Mouse (Mus musculus): Measurements from ENCODE around the gene Fyb.
A peak's percentile ranks its signal among the peaks of the same experiment; 100 is the strongest.
"Not testable (repeated sequence)": the region's sequence is repeated elsewhere in the genome, so short reads cannot be mapped to it uniquely, and the experiment has no call there.

The Fyb gene

DNA sequence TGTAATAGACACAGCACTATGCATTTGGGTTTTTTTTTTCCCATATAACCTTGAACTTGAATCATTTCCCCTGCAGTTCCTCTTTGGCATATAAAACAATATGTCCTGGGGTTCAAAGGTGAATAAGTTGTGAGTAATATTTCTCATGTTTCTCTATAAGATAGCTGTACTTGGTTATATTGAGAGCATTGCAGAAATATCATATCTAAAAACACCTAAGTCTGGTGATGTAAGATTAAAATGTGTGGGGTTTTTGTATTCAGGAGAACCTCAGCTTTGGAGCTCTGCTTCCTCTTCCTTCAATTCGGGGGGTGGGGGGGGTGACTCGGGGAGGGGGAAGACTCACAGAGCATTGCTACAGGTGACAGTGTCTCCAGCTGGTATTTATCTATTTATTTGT is 40.0 kb downstream of the Fyb start:
- DNase-seq = no peak

DNA sequence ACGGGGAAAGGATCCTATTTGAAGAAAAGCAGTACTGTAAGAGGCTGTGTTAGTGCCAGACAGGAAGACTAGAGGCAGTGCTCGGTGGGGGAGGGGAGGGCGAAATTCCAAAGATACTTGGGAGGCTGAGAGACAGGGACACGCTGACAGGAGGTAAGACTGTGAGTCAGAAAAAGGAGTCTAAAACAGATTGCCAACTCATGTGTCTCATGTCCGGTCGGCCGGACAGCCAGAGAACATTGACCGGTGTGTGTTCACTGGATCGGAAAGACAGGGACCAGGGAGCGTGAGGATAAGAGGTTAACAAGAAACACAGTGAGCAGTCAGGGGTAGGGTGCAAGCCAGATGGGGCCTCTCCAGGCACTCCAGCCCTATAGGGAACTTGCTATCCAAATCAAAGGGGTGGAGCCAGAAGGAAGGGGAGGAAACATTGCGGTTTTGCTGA is 42.3 kb downstream of the Fyb start:
- DNase-seq = peak; percentile 5 to 18

DNA sequence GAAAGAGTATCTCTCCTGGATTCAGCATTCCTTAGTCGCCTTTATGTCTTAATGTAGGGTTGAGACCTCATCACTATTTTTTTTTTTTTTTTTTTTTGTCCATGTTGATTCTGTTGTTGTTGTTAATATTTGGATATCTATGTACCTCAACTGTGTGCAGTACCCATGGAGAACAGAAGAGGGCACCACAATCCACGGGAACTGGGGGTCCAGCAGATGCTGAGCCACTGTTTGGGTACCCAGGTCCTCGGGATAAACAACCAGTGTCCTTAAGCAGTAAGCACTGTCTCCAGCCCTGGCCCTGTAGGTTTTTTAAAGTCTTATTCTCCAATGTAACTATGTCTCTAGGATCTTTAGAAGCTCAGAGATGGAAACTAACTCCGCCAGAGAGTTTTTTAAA is 43.2 kb downstream of the Fyb start:
- no peak for DNase-seq

DNA sequence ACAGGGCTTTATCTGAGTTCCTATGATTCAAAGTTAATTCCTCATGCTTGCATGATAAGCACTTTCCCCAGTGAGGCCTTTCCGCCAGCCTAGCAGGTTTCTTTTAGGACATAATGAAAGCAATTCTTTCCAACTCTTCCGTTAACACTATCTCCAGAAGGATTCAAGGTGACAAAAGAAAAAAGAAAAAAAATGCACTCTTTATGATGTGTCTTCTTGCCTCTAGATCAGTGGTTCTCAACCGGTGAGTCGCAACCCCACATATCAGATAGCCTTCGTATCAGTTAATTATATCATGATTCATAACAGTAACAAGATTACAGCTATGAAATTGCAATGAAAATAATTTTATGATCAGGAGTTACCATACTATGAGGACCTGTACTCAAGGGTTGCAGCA is 45.3 kb downstream of the Fyb start:
- DNase-seq = no peak

DNA sequence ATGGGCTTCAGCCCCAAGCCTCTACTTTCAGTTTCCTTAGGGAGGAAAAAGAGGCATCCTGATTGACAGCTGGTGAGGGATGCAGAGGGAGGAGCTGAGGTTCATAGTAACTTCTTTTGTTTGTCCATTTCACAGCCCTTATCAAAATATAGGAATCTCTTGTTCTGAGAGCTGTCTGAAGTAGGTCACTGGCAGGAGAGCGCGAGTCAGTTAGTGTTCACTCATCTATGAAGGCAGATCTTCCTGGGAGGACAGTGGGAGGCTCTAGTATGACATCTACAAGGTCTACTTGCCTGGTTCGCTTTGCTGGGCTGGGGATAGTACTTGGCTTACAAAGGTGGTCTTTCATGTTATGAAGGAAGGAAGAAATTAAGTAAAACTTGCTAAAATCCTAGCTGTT is 46.0 kb downstream of the Fyb start:
- no peak for DNase-seq

DNA sequence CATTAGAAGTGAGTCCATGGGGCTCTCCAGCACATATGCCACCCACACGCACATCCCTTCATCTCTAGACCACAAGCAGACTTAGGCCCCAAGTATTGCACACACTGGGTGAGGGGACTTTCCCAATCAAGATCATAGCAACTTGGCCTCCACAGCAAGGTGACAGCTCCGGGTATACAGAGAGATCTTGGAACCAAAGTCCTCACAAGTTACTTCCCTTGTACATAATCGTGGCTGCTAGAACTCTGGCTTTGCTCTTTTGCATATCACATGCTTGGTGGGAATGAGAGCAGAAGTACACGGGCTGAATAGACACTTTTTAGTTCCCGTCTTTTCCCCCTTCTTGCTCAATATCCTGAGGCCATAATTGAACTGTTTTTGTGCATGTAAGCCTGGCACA is 46.4 kb downstream of the Fyb start:
- no peak for DNase-seq

DNA sequence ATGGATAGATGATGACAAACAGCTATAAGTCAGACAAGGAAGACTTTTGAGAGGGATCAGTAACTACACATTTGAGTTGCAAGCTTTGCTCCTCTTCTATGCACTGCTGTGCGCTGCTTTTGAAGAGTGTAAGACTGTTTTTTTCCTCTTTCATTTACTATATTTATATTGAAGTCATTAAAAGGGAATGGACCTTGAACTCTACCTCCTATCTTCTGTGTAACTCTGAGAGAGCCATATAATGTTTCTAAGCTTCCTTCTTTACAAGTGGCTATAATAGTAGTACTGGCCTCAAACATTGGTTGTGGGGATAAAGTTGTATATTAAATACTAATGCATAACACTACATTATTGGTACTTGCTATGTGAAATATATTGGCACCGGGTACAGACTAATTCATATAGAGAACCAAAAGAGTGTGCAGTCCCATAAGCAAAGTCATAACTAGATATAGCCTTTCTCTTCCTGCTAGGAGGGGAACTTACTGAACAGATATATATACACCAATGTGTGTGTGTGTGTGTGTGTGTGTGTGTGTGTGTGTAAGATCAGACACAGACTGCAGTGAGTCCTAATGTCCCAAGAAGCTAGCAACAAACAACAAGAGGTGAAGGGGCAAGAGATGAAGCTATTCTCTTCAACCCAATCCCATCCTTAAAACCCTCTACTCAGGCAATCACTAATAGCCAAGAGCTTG is 47.7 kb downstream of the Fyb start:
- DNase-seq = no peak

DNA sequence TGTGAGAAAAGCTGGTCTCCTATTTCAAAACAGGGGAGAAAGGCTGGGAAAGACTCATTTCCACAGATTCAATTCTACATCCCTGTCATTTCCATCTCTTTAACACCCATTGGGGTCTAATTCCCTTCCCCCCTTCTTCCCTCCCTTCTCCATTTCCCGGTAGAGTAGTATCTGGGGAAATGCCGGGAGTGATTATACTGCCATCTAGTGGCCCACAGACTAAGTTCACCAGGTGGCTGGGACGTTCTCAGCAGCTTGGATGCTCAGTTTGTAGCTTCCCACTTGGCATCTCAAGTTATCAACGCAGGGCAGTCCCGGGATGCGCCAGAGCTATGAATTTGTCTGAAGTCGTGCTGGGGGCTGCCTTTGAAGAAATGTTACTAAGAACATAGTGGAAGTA is 48.2 kb downstream of the Fyb start:
- peak; percentile 17 to 42 for DNase-seq

DNA sequence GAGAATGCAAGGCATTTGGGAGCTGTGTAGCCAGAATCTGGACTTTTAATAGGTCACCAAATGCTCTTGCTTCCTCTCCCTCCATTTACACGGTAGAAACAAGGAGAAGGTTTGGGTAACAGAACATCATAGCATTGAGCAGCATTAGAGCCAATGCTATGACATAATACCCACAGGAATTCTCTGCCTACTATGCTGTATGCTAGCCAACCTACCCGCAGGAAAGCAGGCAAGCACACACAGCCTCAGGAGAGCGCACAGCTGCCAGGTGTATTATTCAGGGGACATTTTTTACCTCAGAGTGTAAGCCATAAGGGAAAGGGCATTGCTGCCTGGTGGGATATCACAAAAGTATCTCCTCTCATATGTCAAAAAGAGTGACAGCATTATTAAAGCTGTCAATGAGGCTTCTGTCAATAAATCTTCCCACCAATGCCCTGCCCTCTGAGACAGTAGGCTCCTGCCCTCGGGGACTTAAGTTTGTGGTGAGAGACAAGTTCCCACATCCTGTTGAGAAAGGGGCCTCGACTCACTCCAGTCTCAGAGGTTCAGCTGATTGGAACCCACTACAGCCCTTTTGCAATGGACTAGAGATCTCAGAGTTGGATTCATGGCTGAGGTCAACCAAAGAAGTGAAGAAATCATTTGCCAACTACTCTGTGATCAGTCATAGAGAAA is 51.8 kb downstream of the Fyb start:
- no peak for DNase-seq

DNA sequence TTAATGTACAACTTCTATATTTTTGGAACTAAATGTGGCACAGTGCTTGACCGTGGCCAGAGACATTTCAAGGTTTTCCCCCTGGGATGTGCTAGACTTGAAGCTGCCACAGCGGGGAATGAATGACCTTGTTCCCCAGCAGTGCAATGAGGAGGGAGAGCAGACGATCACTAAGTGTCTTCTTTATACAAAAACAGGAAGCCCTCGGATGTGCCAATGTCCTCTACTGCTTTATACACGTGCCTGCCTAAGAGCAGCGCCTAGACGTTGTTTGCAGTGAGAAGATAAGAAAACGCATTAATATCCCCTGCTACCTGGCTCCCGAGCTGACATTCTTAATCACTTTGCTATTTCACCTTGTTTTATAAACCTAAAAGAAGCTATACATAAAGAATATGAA is 55.3 kb downstream of the Fyb start:
- DNase-seq = no peak

DNA sequence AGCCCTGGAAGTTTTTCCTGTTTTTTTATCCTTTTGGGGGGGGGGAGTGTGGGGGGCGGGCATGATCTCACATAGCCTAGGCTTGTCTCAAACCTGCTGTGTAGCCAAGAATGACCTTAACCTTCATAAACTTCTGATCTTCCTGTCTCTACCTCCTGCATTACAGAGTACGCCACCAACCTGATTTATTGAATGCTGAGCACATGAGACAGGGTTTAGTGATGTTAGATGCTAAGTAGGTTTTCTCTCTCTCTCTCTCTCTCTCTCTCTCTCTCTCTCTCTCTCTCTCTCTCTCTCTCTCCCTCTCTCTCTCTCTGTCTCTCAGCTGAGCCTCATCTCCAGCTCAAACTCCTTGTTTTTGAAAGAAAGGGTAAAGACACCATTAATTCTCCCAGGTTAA is 56.0 kb downstream of the Fyb start:
- no peak for DNase-seq

DNA sequence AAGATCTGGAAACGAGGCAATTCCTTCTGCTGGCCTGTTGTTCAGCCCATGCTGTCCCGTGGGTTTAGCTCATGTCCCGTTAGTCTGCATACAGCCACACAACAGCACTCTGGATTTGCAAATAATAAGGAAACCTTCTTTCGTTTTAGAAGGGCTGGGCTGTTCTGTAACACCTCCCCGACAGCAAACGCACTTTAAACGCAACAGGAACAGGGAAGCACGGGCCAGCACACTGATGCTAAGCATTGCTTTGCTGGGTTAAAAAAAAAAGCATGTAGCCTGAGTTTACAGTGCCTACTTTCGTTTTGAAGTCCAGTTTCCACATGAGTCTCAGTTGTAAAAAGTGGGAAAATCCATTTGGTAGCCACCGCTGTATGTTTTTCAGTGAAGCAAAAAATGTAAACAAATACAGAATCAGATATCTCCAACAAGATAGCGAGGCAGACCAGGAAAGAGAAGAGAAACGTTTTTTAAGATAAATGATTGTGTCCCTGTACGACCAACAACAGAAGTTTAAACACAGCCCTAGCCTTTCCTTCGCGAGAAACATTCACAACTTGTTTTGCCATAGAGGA is 56.6 kb downstream of the Fyb start:
- DNase-seq = no peak

DNA sequence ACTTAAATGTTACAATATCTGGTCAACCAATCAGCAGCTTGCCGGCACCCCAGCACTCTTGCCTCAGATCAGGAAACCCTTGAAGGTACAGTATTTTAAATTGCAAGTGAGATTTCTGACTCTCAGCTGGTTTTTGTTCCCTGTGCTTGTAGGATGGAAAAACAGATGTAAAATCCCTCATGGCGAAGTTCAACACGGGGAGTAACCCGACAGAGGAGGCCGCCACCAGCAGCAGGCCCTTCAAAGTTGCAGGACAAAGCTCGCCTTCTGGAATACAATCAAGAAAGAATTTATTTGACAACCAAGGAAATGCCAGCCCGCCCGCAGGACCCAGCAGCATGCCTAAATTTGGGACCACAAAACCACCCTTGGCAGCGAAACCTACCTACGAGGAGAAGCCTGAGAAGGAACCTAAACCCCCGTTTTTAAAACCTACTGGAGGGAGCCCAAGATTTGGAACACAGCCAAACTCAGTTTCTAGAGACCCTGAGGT is 57.2 kb downstream of the Fyb start:
- no peak for DNase-seq

DNA sequence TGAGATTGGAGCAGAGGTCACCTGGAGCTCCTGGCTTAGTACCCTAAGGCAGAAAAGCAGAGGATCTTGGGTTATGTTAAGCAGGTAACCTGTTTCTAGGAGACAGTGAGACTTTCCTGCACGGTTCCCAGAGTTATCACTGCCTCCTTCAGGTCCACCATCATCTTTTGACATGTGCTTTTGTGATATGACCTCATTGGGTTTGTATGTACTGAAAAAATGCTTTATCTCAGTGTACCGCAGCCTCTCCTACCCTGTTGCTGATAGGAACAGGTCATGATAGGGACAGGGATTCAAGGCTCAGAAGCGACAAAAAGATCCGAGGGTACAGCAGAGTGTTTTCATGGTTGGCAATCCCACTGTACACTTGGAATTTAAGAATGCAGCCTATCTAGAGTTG is 62.0 kb downstream of the Fyb start:
- no peak for DNase-seq

DNA sequence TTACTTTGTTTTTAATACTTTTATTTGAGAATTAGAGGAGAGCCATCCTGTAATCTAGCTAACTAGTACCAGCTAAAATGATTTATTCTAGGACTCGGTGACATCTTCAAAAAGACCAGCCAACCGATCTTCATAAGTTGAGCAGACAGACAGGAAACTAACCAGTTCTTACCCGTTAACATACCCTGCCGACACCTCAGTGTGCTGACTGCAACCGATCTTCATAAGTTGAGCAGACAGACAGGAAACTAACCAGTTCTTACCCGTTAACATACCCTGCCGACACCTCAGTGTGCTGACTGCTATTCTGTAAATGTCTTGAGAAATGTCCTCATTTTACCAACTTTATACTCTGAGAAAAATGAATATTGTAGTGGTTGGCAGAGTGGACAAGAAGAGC is 63.7 kb downstream of the Fyb start:
- not testable (repeated sequence) for DNase-seq

DNA sequence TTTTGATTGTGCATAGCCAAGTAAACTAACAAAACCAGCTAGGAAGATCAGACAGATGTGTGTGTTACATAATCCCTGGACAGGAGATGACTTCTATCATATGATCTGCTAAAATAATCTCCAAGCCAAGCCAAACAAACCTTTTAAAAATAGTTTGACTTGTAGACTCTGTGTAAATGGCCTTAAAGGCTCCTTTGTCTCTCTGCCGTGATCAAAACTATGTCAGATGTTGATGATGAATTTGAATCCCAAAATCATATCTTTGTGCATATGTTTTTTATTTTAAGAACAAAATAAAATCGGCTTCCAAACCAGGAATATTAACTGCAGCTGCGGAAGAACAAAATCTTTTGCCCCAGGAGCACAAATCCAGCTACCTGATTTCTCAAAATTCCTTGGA is 64.9 kb downstream of the Fyb start:
- no peak for DNase-seq

DNA sequence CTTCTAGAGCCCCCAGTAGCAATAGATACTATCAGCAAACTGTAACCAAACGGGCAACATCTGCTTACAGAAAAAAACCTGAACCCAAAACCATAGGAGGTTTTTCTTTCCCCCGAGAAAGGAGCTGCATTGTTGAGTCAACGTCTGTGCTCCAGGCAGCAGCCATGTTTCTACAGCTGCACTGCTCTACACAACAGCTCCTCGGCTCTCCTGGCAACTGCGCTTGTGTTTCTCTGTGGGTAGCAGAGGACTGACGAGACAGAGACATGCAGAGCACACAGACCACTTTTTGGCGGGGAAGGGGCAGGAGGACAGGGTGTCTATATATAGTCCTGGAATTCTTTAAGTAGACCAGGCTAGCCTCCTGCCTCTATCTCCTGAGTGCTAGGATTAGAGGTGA is 65.5 kb downstream of the Fyb start:
- no peak for DNase-seq

DNA sequence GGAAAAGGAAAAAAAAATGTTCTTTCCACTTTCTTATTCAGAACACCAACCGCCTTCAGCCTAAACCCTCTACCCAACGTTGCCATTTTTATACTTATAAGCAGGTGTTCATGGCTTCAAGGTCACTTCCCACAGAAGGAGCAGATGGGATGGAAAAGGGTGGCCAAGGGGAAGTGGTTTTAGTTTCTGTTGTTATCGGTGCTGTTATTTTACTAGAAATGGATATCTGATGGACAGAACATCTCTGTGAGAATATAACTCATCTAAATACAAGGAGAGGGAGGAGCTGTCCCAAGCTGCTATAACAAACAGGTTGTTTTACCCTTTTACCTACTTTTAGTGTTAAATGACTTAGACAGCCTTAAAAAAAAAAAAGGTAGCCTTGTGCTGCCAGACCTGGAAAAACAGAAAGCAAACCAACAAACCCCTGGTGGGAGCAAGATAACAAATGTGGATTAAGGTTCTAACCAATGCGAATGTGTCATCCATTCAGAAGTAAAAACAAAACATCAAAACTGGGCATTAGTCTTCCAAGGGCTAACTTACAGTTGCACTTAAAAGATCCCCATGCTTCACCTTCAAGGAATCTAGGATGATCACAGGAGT is 68.3 kb downstream of the Fyb start:
- no peak for DNase-seq

DNA sequence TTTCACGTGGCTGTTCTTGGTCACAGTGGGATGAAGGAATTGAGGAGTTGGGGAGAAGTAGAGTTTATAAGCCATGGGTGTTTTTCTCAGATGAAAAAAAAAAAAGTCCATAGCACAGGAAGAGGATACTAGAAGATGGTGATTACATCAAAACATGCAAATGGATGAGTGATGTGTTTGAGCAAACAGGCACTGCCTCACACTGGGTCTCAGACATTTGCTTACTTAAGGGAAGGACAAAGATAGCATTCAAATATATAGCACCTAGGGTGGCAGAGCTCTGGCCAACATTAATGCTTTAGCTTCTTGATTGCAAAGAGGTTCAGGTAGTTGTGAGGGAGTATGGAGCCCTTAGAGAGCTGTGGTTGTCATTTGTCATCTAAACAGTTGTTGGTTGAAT is 68.9 kb downstream of the Fyb start:
- no peak for DNase-seq

DNA sequence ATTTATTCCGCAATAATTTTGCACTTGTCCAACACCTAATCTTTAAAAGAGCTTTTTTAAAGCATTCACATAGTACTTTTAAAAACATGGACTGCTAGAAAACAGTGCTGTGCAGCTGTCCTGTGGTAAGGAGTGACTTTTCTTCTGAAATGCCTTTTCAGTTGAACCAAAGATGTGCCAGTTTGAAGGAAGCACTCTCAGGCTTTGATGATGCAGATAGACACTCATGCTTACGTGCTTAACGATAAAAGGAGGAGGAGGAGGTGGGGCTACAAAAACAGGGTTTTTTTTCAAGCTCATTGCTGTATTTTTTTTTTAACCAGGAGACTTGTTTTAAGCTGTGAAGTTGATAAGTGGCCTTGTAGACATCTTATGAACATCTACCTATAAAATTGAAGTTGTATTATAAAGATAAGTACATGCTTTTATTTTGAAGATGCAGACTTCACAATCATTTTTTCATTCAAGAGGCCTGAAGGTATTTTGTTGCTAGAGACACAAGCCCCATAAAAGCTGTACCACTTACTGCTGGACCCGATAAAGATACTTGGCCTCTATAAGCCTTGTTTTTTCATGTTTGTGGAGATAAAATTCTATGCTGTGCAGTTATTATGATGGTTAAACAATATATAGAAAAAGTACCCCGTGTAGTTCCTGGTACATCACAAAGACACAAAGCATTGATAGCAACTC is 70.1 kb downstream of the Fyb start:
- no peak for DNase-seq

DNA sequence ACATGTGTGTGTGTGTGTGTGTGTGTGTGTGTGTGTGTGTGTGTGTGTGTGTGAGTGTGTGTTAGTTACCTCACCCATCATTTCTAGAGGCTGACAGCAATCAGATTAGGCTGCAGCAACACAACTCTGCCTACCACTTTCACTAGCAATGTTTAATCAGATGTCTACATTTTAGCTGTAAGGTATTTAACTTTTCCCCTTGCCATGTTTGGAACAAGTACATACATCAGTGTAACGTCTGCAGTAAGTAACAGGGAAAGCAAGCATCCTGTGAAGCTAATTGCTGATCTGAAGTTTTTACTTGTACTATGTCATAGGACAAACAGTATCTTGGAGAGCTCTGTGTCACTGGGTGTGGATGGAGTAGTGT is 70.6 kb downstream of the Fyb start:
- no peak for DNase-seq

DNA sequence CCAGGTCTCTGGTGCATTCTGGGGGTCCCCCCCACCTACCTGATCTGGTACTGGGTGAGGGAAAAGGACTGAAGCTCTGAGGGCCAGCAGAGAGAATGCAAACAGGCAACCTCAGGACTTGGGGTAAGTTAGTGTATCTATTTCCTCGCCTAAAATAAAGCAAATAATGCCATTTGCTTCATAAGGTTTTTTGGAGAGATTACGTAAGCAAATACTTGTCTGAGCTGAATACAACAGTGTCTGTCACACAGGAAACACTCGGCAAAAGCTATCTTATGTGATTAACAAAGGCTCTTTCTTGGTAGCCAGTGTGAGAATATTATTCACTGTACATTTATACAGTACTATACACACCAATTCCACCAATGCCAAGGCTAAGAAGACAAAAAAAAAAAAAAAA is 76.0 kb downstream of the Fyb start:
- no peak for DNase-seq

DNA sequence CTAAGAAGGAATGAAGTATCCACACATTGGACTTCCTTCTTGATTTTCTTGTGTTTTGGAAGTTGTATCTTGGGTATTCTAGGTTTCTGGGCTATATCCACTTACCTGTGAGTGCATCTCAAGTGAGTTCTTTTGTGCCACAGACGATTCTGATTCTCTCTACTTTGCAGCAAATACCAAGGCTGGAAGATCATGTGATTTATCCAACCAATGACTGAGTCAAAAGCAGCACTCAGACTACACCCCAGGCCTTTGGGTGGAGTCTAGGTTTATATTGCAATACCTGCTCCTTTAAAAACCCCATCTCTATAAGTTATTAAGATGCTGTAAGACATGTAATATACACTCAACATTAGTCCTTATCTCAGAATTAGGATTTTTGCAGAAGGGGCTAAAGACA is 77.7 kb downstream of the Fyb start:
- DNase-seq = no peak

All from cerebellum, postnatal 36 days (tissue).